Mouse (Mus musculus) layer of hippocampus, adult 9-10 months (tissue): ENCODE data around the gene Hist1h2ad.

Experiments
- DNase-seq: peaks from one replicate; pipeline ENCODE4 v3.0.0; 2022; ENCODE audit warnings: low spot score

The Hist1h2ad gene

GRCm38 (mm10) chr13:23622175-23622671 lies 48.0 kb downstream of the Hist1h2ad start, which contains the start of gene Hist1h1e:
TSS of gene Hist1h1e (minus strand) at chr13:23622558.
- DNase-seq, result peak; percentile 55

GRCm38 (mm10) chr13:23622861-23623450 lies 48.8 kb downstream of the Hist1h2ad start:
- DNase-seq, result no peak
